Mouse (Mus musculus) heart, adult 11 months (tissue): ENCODE results near the gene Eif5a.

Source experiments
- DNase-seq: peaks from one replicate; pipeline ENCODE4 v3.0.0; 2022

Gene Eif5a

DNA sequence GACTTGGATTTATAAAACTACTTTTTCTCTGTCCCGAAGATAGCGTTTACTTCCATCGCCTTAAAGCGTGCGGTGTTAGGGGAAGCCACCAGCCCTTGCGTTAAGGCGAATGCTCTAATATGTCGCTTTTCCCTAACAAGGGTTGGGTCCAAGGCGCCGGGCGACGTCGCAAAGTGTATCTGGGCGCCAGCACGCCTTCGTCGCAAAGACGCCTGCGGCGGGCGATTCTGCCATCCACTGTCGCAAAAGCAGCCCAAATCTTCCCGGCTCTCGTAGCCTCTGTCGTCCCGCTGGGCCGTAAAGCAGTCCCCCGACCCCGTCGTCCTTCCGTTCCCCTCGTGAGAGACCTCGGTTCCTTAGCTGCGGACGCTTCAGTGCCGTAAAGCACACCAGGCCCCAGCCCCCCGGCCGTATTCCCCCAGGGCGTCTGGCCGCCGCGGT is 20.3 kb downstream of the Eif5a start:
- peak; percentile 100 for DNase-seq

- DNase-seq: peak; percentile 100
These were observed 21.0 kb downstream of the Eif5a start, which contains the start of the genes 2810408A11Rik and Neurl4 for GRCm38 (mm10) chr11:69900471-69901405. Gene 2810408A11Rik, minus strand, starts transcription at chr11:69900987. Gene Neurl4, plus strand, starts transcription at chr11:69901072.

DNA sequence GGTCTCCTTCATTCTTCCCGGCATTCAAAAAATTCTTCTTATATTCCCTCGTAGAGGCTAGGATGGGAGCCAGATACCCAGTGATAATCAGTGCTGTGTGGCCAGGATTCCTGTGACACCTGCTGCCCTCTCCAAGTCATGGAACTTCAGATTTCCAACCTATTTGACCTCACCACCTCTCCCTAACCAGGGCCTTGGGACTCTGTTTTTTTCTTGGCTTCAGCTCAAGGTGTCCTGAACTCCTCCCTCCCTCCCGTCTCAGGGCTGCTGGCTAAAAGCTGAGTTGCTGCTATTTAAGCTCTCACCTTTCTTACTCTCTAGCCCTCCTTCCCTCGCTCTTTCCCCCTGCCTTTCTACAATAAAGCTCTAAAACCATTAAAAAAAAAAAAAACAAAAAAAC is 21.9 kb downstream of the Eif5a start:
- no peak for DNase-seq

DNA sequence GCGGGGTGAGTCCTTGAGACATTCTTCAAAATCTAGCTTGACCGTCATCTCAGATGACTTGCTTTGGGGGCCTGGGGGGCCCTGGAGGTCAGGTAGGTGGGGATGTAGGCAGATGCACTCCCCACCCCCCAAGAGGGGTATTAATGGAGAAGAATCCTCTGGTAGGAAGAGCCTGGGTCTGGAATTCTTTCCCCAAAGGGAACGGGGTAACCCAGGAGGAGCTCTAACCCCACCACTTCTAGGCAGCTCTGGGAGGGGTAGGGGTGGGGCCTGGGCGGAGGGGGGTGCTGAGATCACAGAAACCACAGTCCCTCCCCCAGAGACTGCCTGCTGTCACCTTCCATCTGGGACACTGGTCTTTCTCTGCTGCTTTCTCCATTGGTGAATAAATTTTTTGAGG is 26.5 kb downstream of the Eif5a start, which contains the start of gene Acap1:
Gene Acap1 (minus strand): TSS at position 249 of the 400 bp plus-strand sequence.
- peak; percentile 87 for DNase-seq

- peak; percentile 90 for DNase-seq
These were observed 27.1 kb downstream of the Eif5a start for GRCm38 (mm10) chr11:69894671-69895070.

DNA sequence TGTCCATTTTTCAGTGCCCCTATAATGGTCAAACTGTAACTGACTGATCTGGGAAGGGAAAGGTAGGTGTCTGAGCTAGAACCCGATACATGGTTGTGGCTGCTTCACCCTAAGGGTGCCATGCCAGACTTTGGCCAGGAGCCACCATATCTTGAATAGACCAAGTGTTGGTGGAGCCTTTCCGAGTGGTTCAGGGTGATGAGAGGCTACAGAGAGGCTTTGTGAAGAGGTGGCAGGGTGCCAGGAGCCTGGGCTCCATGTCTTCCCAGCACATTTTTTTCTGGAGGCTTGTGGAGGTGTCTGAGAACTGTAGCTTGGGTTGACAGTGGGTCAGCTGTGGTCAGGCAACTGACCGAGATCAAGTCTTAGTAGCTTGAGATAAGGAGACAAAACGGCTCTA is 30.3 kb downstream of the Eif5a start:
- DNase-seq: peak; percentile 88

- no peak for DNase-seq
These were observed 34.7 kb downstream of the Eif5a start for GRCm38 (mm10) chr11:69886907-69887635.

GRCm38 (mm10) chr11:69884663-69885062 is 37.1 kb downstream of the Eif5a start:
- DNase-seq: no peak

- DNase-seq: no peak
These were observed 37.5 kb downstream of the Eif5a start for GRCm38 (mm10) chr11:69884240-69884639.

DNA sequence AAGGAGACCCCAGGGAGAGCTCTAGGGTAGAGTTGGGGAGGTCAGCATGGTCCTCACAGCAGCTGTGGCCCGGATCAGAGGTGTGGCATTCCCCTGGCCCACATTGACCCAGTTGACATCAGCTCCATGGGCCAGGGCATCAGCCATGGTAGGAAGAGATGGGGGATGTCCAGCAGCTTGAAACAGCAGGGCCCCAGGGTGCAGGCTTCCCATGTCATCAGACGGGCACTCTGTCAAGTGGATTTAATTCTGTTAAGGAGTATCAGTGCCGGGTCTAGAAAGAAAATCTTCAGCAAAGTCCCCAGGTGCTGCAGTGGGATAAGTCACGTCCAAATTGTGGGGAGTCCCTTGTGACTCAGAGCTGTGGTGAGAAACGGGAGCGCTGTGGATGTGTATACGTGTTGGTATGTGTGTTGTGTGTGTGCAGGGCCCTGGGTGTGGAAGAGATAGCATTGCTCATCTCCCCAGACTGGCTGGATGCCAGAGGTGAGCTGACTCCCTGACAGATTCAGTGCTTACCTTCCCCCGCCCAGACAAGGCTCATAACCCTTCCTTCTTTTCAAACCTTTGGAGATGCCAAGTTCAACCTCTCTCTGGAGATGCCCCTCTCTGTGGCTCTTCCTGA is 38.1 kb downstream of the Eif5a start:
- peak; percentile 93 for DNase-seq

DNA sequence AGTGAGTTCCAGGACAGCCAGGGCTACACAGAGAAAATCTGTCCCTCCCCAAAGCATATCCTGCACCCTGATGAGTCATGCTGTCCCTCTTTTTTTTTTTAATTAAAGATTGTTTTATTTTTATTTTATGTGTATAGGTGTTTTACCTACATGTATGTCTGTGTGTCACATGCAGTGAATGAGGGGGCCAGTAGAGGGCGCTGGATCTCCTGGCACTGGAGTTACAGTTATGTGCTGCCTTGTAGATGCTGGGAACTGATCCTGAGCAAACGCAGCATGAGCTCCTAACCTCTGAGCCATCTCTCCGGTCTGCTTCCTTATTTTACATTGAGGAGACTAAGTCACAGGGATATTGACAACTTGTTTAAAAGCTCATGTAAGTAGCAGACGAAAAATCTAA is 38.7 kb downstream of the Eif5a start:
- peak; percentile 90 for DNase-seq

GRCm38 (mm10) chr11:69881787-69882670 is 39.7 kb downstream of the Eif5a start:
- peak; percentile 94 for DNase-seq

DNA sequence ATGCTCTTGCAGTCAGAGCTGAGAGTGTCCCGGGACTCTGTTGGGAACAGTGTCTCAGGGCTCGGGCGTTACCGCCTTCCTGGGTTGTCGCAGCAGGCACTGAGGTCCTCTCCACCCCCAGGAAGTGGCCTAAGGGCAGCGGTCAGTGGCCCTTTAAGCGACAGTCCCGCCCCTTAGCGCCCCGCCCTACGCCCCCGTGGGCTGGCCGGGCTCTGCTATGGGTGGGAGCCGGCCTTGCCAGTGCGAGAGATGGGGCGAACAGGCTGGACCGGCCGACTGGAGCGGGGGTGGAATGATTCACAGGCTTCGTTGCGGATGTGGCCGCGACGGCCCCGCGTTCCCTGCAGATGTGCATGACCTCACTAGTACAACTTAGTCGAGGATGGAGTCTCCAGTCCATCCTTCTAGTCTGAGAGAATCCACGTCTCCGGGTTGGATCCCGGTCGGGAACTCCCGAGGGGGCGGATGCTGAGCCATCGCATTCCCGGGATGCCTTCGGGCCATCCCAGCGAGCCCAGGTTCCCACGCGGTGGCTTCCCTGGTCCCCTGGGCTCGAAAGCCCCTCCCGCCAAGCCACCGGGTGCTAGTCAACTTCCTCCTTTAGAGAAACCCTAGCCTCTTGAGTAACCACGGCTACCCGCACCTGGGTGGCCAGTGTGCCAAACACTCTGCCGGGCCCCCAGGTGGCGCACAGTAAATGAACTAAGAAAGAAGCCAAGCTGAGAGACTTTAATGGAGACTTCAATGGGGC is 40.7 kb downstream of the Eif5a start, which contains the start of gene Kctd11:
Gene Kctd11 (minus strand): TSS at position 554 of the 751 bp plus-strand sequence.
- peak; percentile 100 for DNase-seq

DNA sequence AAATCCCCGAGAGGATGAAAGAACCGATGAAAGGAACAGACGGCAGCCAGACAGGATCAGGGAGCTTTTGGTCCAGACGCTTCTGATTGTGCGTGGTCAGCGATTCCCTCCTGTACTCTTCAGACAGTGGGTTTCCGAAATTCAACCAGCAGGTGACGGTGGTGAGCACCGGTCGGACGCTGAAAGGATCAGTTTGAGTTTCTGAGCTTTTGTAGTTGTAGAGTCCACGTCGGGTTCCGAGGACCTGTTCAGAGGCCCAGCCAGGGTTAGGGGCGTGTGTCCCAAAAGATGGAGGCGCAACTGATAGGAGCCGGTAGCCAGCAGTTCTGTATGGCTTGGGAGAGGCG is 41.3 kb downstream of the Eif5a start:
- no peak for DNase-seq

- peak; percentile 96 for DNase-seq
These were observed 42.0 kb downstream of the Eif5a start for GRCm38 (mm10) chr11:69879711-69880110.

- DNase-seq: no peak
These were observed 42.8 kb downstream of the Eif5a start for GRCm38 (mm10) chr11:69878952-69879351.

- DNase-seq: no peak
These were observed 43.4 kb downstream of the Eif5a start for GRCm38 (mm10) chr11:69878399-69878798.

DNA sequence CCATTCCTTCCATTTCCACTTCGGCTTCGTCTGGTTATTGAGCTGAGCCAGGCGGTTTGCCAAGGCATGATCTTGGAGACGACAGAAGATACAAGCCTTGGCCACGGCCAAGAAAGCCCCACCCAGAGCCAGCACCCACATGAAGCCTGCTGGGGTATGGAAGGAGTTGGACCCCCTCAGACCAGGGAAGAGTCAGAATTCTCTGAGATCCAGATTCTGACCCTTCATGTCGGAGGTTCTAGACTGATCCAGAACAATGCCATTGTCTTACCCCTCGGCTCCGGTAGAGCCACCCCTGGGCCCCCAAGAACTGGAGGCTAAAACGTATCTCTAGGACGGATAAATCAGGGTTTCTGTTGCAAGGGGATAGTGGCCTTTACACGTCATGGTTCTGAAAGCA is 43.9 kb downstream of the Eif5a start, which contains the start of gene Tmem95:
Gene Tmem95 (minus strand): TSS at position 141 of the 400 bp plus-strand sequence.
- peak; percentile 90 for DNase-seq

- DNase-seq: peak; percentile 99
These were observed 44.9 kb downstream of the Eif5a start for GRCm38 (mm10) chr11:69876867-69877266.

- DNase-seq: peak; percentile 99
These were observed 45.6 kb downstream of the Eif5a start for GRCm38 (mm10) chr11:69876186-69876585.

- DNase-seq: no peak
These were observed 49.3 kb downstream of the Eif5a start for GRCm38 (mm10) chr11:69872451-69872850.
